Mouse (Mus musculus) spleen, embryonic (tissue): ENCODE measurements around the gene Mymx.

Experiments
- CTCF ChIA-PET: fragments of 350-600 bp; sonication (Branson Sonifier 250); formaldehyde crosslinking; loops from one replicate; lab custom pipeline; 2022; lab: Charles Lee

The Mymx gene

GRCm38 (mm10) chr17:45591701-45592605 lies 9.9 kb downstream of the Mymx start:
- CTCF ChIA-PET = interaction anchor here (0.5 to 1.5 kb wide), 2 partner anchors 51 to 897 kb away, joined by 3 to 5 read pairs; no protein-coding TSS in a partner anchor

- CTCF ChIA-PET = no interaction called here
Measured at GRCm38 (mm10) chr17:45590410-45590809, 11.5 kb downstream of the Mymx start.

- CTCF ChIA-PET = no interaction called here
Measured at GRCm38 (mm10) chr17:45589844-45590243, 12.1 kb downstream of the Mymx start.

- CTCF ChIA-PET = no interaction called here
Measured at GRCm38 (mm10) chr17:45589236-45589635, 12.7 kb downstream of the Mymx start.

GRCm38 (mm10) chr17:45588370-45588769 lies 13.5 kb downstream of the Mymx start:
- CTCF ChIA-PET = no interaction called here

GRCm38 (mm10) chr17:45586449-45586837 lies 15.5 kb downstream of the Mymx start:
- CTCF ChIA-PET = no interaction called here

- CTCF ChIA-PET = interaction anchor here (3.3 kb wide), 1 partner anchor 41 kb away, joined by 10 read pairs; no protein-coding TSS in a partner anchor
Measured at GRCm38 (mm10) chr17:45585725-45586448, 16.0 kb downstream of the Mymx start.

GRCm38 (mm10) chr17:45584939-45585678 lies 16.8 kb downstream of the Mymx start:
- CTCF ChIA-PET = interaction anchor here (0.7 to 3.3 kb wide), 5 partner anchors 9 to 57 kb away, joined by 3 to 10 read pairs (median 3); no protein-coding TSS in a partner anchor

GRCm38 (mm10) chr17:45584096-45584896 lies 17.6 kb downstream of the Mymx start:
- CTCF ChIA-PET = interaction anchor here (0.7 to 3.3 kb wide), 5 partner anchors 10 to 58 kb away, joined by 3 to 10 read pairs (median 3); no protein-coding TSS in a partner anchor

GRCm38 (mm10) chr17:45582715-45583355 lies 19.1 kb downstream of the Mymx start:
- CTCF ChIA-PET = interaction anchor here (0.6 to 3.3 kb wide), 8 partner anchors 9 to 138 kb away, joined by 3 to 15 read pairs (median 4); partner anchors contain the start of gene Hsp90ab1

GRCm38 (mm10) chr17:45582188-45582587 lies 19.7 kb downstream of the Mymx start:
- CTCF ChIA-PET = interaction anchor here (0.6 to 1.5 kb wide), 6 partner anchors 10 to 137 kb away, joined by 3 to 15 read pairs (median 4); no protein-coding TSS in a partner anchor

GRCm38 (mm10) chr17:45581567-45581983 lies 20.3 kb downstream of the Mymx start:
- CTCF ChIA-PET = interaction anchor here (0.8 to 1.3 kb wide), 3 partner anchors 10 to 28 kb away, joined by 3 to 4 read pairs (median 3); no protein-coding TSS in a partner anchor

GRCm38 (mm10) chr17:45580958-45581477 lies 20.9 kb downstream of the Mymx start:
- CTCF ChIA-PET = no interaction called here

- CTCF ChIA-PET = interaction anchor here (1.2 kb wide), 1 partner anchor 102 kb away, joined by 4 read pairs; no protein-coding TSS in a partner anchor
Measured at GRCm38 (mm10) chr17:45579554-45579953, 22.3 kb downstream of the Mymx start.

GRCm38 (mm10) chr17:45578843-45579242 lies 23.1 kb downstream of the Mymx start:
- CTCF ChIA-PET = interaction anchor here (0.7 to 1.0 kb wide), 2 partner anchors 48 to 54 kb away, joined by 3 to 4 read pairs; no protein-coding TSS in a partner anchor

GRCm38 (mm10) chr17:45578242-45578641 lies 23.7 kb downstream of the Mymx start:
- CTCF ChIA-PET = interaction anchor here (0.7 to 1.0 kb wide), 2 partner anchors 49 to 55 kb away, joined by 3 to 4 read pairs; no protein-coding TSS in a partner anchor

GRCm38 (mm10) chr17:45575123-45575897 lies 26.6 kb downstream of the Mymx start:
- CTCF ChIA-PET = interaction anchor here (0.6 to 1.4 kb wide), 4 partner anchors 13 to 569 kb away, joined by 4 to 10 read pairs (median 9); partner anchors contain the start of gene Rsph9
